Mouse (Mus musculus): ENCODE data around the gene Unc5cl.

Gene Unc5cl

DNA sequence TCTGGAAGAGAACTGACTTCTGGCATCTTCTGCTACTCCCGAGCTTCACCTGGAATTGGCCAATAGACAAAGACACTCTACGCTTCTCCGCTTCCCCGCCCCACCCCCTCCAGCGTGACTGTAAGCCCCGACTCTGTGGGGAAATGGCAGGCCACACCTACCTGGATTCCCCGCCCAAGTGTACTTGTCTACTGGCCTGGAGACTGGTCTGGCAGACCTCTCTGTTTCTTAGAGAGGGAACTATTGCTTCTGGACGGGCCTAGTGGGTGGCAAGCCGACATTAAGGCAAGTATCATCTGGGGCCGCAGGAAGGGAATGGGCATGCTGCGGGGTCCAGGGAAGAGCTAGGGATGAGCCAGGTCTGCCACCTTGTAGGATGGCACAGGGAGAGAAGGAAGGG is at the start of gene Unc5cl:
Gene Unc5cl, plus strand, starts transcription at position 214 of the 400 bp plus-strand sequence.
- DNase-seq (ENCODE audit: extremely low spot score, low read depth, low spot score), result no peak

DNA sequence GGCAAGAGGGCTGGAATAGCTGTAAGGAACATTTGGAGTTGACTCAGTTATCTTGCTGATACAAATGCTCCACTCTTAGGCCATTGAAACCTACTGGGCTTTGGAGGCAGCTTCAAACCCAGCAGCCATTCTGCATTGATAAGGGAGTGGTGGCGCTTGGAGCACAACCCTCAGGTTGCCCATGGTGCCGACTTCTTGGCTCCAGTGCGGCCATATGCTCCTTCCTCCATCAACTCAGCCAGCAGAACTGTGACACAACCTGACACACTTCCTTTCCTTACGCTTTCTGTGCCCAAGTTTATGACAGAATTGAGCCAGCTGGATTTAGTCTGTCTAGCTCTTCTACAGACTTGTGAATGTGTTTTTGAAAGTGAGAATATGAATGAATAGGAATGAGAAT is 47.5 kb upstream of the Unc5cl start:
- no peak for DNase-seq (ENCODE audit: extremely low spot score, low read depth, low spot score)

DNA sequence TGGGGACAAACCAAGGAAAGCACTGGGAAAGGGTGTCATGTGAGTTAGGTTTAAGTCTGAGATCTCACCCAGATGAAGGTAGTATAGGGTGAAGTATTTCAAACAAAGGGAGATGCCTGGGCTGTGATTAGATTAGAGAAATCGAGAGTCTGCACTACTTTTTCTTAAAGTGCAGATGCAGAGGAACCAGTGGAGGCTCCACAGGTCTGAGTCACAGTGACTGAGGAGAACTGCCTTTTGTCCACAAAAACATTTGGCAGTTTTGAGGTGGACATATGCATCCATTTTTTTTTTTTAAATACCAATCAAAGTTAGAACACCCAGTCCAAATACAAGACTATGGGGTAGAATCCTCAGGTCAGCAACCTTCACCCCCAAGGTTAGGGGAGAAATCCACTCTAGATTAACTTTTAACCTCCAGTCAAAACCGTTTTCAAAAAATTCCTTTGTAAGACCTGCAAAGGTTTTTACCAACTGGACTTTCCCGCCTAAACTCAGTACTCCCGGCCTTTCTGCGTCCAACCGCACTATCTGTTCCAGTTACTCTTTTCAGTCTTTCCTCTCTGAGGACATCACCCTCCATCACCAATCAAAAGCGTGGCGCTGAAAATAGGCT is 46.7 kb upstream of the Unc5cl start:
- DNase-seq (ENCODE audit: extremely low spot score, low read depth, low spot score), result no peak

- DNase-seq (ENCODE audit: extremely low spot score, low read depth, low spot score), result no peak
Measured at GRCm38 (mm10) chr17:48408526-48409291, 46.0 kb upstream of the Unc5cl start.

DNA sequence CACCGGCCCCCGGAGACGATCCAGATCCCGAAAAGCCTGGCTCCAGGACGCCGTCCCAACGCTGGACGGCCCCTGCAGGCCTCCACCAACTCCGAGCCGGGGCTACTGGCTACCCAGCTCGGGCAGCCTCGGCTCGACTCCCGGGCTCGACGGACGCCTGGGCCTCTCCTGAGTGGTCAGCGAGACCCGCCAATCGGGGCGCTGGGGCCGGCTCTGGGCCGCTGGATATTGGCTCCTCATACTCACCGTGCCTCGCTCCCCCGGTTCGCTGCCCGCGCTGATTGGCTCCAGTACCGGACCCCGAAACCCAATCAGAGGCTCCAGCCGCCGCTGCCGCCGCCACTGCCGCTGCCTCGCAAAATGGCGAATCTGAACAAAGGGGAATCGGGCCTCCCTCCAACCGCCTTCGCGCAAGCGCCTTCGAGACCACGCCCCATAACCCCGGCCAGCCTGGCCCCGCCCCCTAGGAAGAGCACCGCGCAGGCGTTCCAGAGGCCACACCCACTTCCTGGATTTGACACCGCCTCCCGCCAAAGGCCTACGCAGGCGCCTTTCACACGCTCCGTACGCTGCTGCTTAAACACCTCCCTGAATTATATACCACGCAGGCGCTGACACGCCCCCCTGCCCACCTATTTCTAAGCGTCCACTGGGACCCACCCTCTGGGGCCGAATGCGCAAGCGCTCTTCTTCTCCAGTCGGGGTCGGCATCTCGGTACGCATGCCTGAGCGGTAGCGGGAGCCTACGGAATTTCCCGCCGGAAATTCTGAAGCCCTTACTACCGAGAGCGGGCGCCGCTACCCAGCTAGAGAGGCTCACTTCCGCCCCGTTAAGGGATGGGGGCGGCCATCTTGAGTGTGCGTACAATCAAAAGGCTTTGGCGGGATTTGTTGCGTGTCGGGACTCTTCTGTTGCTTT is 45.1 kb upstream of the Unc5cl start, which contains the start of the genes Nfya and Oard1:
Gene Nfya, minus strand, starts transcription at position 527 of the 919 bp plus-strand sequence.
Gene Oard1, plus strand, starts transcription at position 635 of the 919 bp plus-strand sequence.
- DNase-seq (ENCODE audit: extremely low spot score, low read depth, low spot score), result peak; percentile 96

DNA sequence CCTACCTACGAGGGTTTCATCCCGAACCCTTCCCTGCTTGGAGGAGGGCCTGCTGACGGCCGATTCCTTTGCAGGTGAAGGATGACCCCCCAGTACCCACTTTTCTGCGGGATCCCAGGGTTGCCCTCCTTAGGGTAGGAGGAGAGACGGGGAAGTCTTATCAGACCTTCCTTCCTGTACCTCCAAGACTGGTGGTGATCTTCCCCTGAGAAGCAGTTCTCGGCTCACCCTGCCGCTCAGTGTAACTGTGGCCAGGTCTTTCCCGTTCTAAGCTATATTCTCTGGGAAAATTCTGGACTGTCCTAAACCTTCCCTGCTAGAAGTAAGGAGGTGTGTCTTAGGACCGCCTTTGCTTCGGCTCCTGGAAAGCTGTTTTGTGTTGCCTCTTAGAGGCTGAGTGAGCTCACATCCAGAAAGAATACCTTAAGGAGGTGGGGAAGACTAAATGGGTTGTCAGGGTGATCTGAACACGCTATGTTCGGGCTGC is 44.4 kb upstream of the Unc5cl start:
- DNase-seq (ENCODE audit: extremely low spot score, low read depth, low spot score), result peak; percentile 42

GRCm38 (mm10) chr17:48411241-48411640 is 43.5 kb upstream of the Unc5cl start:
- no peak for DNase-seq (ENCODE audit: extremely low spot score, low read depth, low spot score)

- no peak for DNase-seq (ENCODE audit: extremely low spot score, low read depth, low spot score)
Measured at GRCm38 (mm10) chr17:48416011-48416410, 38.7 kb upstream of the Unc5cl start.

DNA sequence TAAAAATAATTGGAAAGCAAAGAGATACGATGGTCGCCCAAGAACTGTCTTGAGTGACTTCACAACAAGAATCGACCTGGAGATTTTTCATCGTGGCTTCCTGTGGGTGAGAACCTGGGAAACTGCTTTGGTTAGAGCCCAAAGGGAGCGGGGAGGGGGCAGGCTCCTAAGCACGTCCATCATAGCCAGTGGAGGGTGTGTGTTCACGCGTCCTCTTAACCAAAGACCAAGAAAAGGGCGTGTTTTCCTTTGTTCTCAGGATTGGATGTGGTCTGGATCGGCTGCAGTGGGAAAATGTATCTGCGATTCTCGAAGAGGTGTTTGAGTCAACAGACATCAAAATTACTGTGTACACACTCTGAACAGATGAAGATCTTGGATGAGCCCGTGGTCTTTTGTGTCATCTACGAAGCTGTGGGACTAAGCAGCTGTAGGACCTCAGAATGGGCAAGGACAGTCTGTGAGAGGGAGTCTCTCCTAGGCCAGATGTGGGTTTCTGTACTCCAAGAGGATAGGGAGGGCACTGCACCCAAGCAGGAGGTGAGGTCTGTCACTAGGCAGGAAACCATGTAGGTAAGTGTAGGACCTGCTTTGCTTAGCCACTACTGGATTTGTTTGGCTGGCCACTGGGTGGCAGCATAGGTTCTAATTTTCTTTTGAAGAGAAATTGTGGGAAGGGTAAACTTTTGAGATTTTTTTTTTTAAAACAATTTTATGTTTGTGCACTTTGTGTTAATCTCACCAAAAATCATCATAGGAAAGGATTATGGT is 38.1 kb upstream of the Unc5cl start:
- no peak for DNase-seq (ENCODE audit: extremely low spot score, low read depth, low spot score)

- no peak for DNase-seq (ENCODE audit: extremely low spot score, low read depth, low spot score)
Measured at GRCm38 (mm10) chr17:48417521-48417920, 37.2 kb upstream of the Unc5cl start.

DNA sequence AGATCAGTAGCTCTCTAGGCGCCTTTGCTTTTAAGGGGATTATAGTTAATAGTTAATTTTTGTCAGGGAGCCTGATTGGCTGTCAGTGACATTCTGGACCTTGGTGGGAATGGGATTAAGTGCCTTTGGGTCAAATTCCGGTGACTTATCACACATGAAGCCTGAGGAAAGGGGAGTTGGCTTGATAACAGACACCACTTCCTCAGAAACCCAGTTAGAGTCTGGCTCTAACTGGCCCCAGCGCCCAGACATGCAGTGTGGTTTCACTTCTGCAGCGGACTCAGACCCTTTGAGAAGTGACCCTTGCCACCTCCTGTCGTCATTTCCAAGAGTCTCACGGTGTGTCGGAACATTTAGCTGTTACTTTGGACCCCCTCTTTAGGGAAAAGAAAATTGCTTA is 36.5 kb upstream of the Unc5cl start:
- DNase-seq (ENCODE audit: extremely low spot score, low read depth, low spot score), result no peak

- DNase-seq (ENCODE audit: extremely low spot score, low read depth, low spot score), result no peak
Measured at GRCm38 (mm10) chr17:48418781-48419180, 35.9 kb upstream of the Unc5cl start.

GRCm38 (mm10) chr17:48419571-48419970 is 35.1 kb upstream of the Unc5cl start:
- DNase-seq (ENCODE audit: extremely low spot score, low read depth, low spot score), result no peak

DNA sequence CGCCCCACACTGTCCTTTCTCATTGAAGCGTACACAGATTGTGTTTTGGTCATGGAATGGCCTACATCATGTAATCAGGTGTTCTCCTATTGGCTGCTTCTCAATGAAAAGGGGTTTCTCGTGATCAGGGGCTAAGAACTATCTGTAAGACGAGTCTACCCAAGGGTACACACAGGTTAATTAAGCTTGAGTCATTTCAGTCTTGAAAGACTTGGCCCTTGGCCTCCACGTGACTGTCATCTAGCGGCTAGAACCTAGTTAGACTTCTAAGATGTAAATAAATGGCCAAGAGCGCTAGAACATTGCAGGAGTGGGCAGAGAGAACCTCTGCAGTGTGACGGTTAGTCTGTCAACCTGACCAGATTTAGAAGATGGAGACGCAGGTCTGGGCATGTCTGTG is 30.5 kb upstream of the Unc5cl start:
- no peak for DNase-seq (ENCODE audit: extremely low spot score, low read depth, low spot score)

DNA sequence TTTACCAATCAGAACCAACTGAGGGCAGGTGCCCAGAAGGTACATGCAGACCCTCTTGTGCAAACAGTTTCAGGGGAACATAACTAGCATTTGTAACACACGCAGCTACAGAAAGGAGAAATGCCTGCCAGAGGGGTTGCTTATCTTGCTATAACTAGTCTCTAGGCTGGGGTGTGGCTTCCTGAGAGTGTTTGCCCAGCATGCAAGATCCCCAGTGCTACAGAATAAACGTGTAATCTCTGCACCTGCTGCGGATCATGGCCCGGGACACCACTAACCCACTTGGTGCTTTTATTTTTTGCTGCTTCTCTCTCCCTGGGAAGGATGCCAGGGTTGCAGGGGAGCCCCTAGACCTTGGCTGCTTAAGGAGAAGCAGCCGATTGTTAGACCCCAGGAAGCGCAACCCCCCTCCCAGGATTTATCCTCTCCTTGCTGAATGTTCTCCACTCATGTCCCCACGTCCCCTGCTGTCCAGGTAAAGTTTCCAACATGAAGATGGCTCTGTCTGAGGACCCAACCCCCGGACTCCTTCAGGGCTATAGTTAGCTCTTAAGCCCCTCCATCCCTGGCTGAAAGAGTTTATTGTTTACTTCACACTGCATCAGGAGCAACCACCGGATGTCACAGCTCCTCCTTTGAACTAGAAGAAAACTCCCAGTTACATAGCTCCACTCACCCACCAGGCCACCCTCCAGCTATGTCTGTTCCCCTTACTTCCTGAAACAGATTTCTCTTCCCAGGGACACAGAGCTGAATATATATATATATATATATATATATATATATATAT is 28.7 kb upstream of the Unc5cl start:
- no peak for DNase-seq (ENCODE audit: extremely low spot score, low read depth, low spot score)

DNA sequence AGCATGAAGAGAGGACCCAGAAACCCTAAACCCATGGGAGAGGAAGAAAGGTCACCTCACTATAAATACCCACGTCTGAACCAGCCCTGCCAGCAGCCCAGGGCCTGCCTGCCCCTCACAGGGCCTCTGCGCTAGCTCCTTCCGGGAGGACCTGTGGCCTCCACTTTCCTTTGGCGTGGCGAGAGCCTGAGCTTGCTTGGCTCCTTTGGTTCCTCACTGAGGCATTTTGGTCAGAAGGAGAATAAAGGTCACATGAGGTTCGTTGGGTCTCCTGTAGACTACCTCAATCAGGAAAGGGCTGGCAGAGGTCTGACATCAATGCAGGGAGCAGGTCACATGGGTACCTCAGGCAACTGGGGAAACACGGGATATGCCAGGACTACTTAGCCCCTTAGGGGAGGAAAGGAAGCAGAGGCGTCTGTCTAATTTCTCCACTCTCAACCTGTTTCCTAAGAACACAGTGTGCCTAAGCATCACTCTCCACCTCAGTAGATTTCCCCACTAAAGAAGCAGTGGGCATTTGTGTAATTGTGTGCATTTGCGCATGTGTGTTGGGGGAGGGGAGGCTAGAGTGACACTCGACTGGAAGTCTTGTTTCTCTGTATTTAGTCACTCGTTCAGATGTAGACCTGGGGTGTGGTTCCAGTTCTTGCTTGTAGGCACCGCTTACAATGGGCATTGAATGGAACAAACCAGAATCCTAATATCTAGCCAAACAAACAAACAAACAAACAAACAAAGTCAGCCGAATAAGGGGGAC is 27.5 kb upstream of the Unc5cl start:
- DNase-seq (ENCODE audit: extremely low spot score, low read depth, low spot score), result no peak

DNA sequence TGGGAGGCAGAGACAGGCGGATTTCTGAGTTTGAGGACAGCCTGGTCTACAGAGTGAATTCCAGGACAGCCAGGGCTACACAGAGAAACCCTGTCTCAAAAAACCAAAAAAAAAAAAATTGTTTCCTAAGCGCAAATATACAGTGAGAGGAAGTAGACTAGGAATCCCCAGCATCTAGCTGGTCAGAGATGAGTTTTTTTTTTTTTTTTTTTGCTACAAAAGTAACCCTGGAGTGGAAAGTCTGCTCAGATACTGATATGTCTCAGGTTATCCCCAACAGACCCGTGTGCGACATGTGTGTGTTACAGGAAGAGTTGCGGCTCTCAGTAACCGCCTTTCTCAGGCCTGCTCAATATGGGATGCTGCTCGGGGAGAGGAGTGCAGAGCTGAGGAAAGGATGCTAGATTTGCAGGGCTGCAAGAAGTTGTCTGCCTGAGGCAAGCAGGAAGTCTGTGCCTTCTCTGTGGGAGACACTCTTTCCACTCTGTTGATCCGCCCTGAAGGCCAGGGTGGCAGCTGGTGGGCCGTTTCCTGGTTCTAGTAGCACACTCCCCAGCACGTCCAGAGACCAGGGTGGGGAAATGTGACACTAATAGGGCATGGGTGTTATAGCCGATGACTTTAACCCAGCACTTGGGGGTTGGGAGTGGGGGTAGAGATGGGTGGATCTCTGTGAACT is 26.7 kb upstream of the Unc5cl start:
- DNase-seq (ENCODE audit: extremely low spot score, low read depth, low spot score), result no peak

GRCm38 (mm10) chr17:48430394-48430793 is 24.3 kb upstream of the Unc5cl start:
- DNase-seq (ENCODE audit: extremely low spot score, low read depth, low spot score), result no peak
